Mouse (Mus musculus): ENCODE measurements around the gene Ptpn11. TPM values are rescaled to one million over a fixed set of nuclear protein-coding genes. Genes with fewer than 3 reads are reported as not detected.

The Ptpn11 gene
- polyA plus RNA-seq, 1 experiment from 2014 or later = 26.3 TPM

GRCm38 (mm10) chr5:121100095-121100494 is 91.1 kb downstream of the Ptpn11 start:
- Histone ChIP-seq H3K36me3 (no peaks in the 10 kb centered on the region), H3K9ac (no peak overlapping the region), H3K4me1 (no peaks in the 10 kb centered on the region), H3K9me3 (no peaks in the 10 kb centered on the region), H3K4me3 (no peak overlapping the region), H3K27ac (no peak overlapping the region), H3K27me3 (no peaks in the 10 kb centered on the region), H3K4me2 (no peak overlapping the region)
- WGBS = 44% methylated on average over 2 of the region's 2 CpGs
- ATAC-seq (ENCODE audit: insufficient number of reproducible peaks, insufficient read depth, low FRiP score, low TSS enrichment, low read depth) = no peak

- H3K27ac ChIP-seq = no peak overlapping the region
- no peak overlapping the region for H3K4me2 ChIP-seq
- H3K4me3 ChIP-seq = no peak overlapping the region
- H3K9ac ChIP-seq = no peak overlapping the region
- no peaks in the 10 kb centered on the region for H3K27me3 ChIP-seq
- WGBS = 78% methylated on average over 4 of the region's 4 CpGs
- no peak for ATAC-seq (ENCODE audit: insufficient number of reproducible peaks, insufficient read depth, low FRiP score, low TSS enrichment, low read depth)
- no peaks in the 10 kb centered on the region for H3K9me3 ChIP-seq
- no peaks in the 10 kb centered on the region for H3K4me1 ChIP-seq
- no peaks in the 10 kb centered on the region for H3K36me3 ChIP-seq
These were observed 93.2 kb downstream of the Ptpn11 start for GRCm38 (mm10) chr5:121097970-121098369.

GRCm38 (mm10) chr5:121096744-121097143 is 94.5 kb downstream of the Ptpn11 start:
- no peaks in the 10 kb centered on the region for H3K9me3 ChIP-seq
- no peaks in the 10 kb centered on the region for H3K36me3 ChIP-seq
- H3K4me3 ChIP-seq = no peak overlapping the region
- H3K27ac ChIP-seq = no peak overlapping the region
- no peaks in the 10 kb centered on the region for H3K27me3 ChIP-seq
- WGBS = 87% methylated on average over 5 of the region's 5 CpGs
- ATAC-seq (ENCODE audit: insufficient number of reproducible peaks, insufficient read depth, low FRiP score, low TSS enrichment, low read depth) = no peak
- H3K9ac ChIP-seq = no peak overlapping the region
- no peak overlapping the region for H3K4me2 ChIP-seq
- no peaks in the 10 kb centered on the region for H3K4me1 ChIP-seq

GRCm38 (mm10) chr5:121093281-121093680 is 97.9 kb downstream of the Ptpn11 start:
- Histone ChIP-seq H3K36me3 (no peaks in the 10 kb centered on the region), H3K4me3 (no peak overlapping the region), H3K4me1 (no peaks in the 10 kb centered on the region), H3K9me3 (no peaks in the 10 kb centered on the region), H3K27me3 (no peaks in the 10 kb centered on the region), H3K4me2 (no peak overlapping the region), H3K9ac (no peak overlapping the region), H3K27ac (no peak overlapping the region)
- ATAC-seq (ENCODE audit: insufficient number of reproducible peaks, insufficient read depth, low FRiP score, low TSS enrichment, low read depth) = no peak
- WGBS = 55% methylated on average over 3 of the region's 3 CpGs

GRCm38 (mm10) chr5:121089660-121090059 is 101.5 kb downstream of the Ptpn11 start:
- Histone ChIP-seq H3K4me3 (no peak overlapping the region), H3K27me3 (no peaks in the 10 kb centered on the region), H3K9ac (no peak overlapping the region), H3K4me1 (no peaks in the 10 kb centered on the region), H3K4me2 (no peak overlapping the region), H3K9me3 (no peaks in the 10 kb centered on the region), H3K27ac (no peak overlapping the region), H3K36me3 (no peaks in the 10 kb centered on the region)
- no peak for ATAC-seq (ENCODE audit: insufficient number of reproducible peaks, insufficient read depth, low FRiP score, low TSS enrichment, low read depth)
- WGBS = 74% methylated on average over 7 of the region's 7 CpGs

- no peak for ATAC-seq (ENCODE audit: insufficient number of reproducible peaks, insufficient read depth, low FRiP score, low TSS enrichment, low read depth)
These were observed 103.5 kb downstream of the Ptpn11 start for GRCm38 (mm10) chr5:121087733-121088132.

GRCm38 (mm10) chr5:121082605-121083004 is 108.6 kb downstream of the Ptpn11 start:
- no peaks in the 10 kb centered on the region for H3K36me3 ChIP-seq
- no peak overlapping the region for H3K27ac ChIP-seq
- WGBS = 92% methylated on average over 7 of the region's 7 CpGs
- no peak overlapping the region for H3K4me2 ChIP-seq
- H3K4me3 ChIP-seq = no peak overlapping the region
- H3K4me1 ChIP-seq = no peaks in the 10 kb centered on the region
- ATAC-seq (ENCODE audit: insufficient number of reproducible peaks, insufficient read depth, low FRiP score, low TSS enrichment, low read depth) = no peak
- H3K27me3 ChIP-seq = no peaks in the 10 kb centered on the region
- no peak overlapping the region for H3K9ac ChIP-seq
- 0 out of 2 replicates have a peak, but pooled peaks cover 3% of the 10 kb centered on the region for H3K9me3 ChIP-seq

More at GRCm38 (mm10) chr5:121087733-121088132, 103.5 kb downstream of the Ptpn11 start:
- H3K27me3 ChIP-seq = no peaks in the 10 kb centered on the region
- no peak overlapping the region for H3K4me2 ChIP-seq
- no peaks in the 10 kb centered on the region for H3K9me3 ChIP-seq
- H3K36me3 ChIP-seq = no peaks in the 10 kb centered on the region
- H3K4me1 ChIP-seq = no peaks in the 10 kb centered on the region
- WGBS = 61% methylated on average over 7 of the region's 7 CpGs
- no peak overlapping the region for H3K9ac ChIP-seq
- no peak overlapping the region for H3K4me3 ChIP-seq
- H3K27ac ChIP-seq = no peak overlapping the region

- H3K4me1 ChIP-seq = no peaks in the 10 kb centered on the region
- WGBS = 75% methylated on average over 5 of the region's 5 CpGs
- H3K27ac ChIP-seq = no peak overlapping the region
- no peaks in the 10 kb centered on the region for H3K27me3 ChIP-seq
- 0 out of 2 replicates have a peak, but pooled peaks cover 3% of the 10 kb centered on the region for H3K9me3 ChIP-seq
- no peaks in the 10 kb centered on the region for H3K36me3 ChIP-seq
- H3K4me3 ChIP-seq = no peak overlapping the region
- ATAC-seq (ENCODE audit: insufficient number of reproducible peaks, insufficient read depth, low FRiP score, low TSS enrichment, low read depth) = no peak
- H3K4me2 ChIP-seq = no peak overlapping the region
- no peak overlapping the region for H3K9ac ChIP-seq
These were observed 109.4 kb downstream of the Ptpn11 start for GRCm38 (mm10) chr5:121081754-121082153.

Other genes with a start within 250 kb of the Ptpn11 start
- gene Rph3a, start 181.3 kb downstream of the Ptpn11 start, polyA plus RNA-seq (2015; fragmentation: Nextera tagmentation; extraction: Ambion mirVana) = 0.15 and 0.19 TPM in 2 replicates
- 726 and 753 TPM in 2 replicates for gene Rpl6, start 13.1 kb upstream of the Ptpn11 start, polyA plus RNA-seq (2015; fragmentation: Nextera tagmentation; extraction: Ambion mirVana)
- 4.7 and 7.1 TPM in 2 replicates for gene Hectd4, start 28.8 kb upstream of the Ptpn11 start, polyA plus RNA-seq (2015; fragmentation: Nextera tagmentation; extraction: Ambion mirVana)
- gene Trafd1, start 194.2 kb upstream of the Ptpn11 start, polyA plus RNA-seq (2015; fragmentation: Nextera tagmentation; extraction: Ambion mirVana) = 74.6 and 80.7 TPM in 2 replicates
- 39.2 and 40.8 TPM in 2 replicates for gene Naa25, start 206.5 kb upstream of the Ptpn11 start, polyA plus RNA-seq (2015; fragmentation: Nextera tagmentation; extraction: Ambion mirVana)

All from embryonic facial prominence, embryonic 13.5 days (tissue).